Mouse (Mus musculus) thymus, adult 2 months (tissue): Measurements from ENCODE around the gene Rimbp3.

Source experiments
- CTCF ChIP-seq: fragments of 200-500 bp; IDR thresholded peaks from 2 replicates; pipeline ENCODE4 v1.5.1; 2012; ENCODE audit warnings: mild to moderate bottlenecking, control low read depth, low read length, moderate library complexity, borderline replicate concordance; ENCODE audit not compliant: control insufficient read depth, poor library complexity, insufficient read depth; ENCODE audit errors: extremely low read depth
- POLR2A ChIP-seq: fragments of 200-500 bp; IDR thresholded peaks from 2 replicates; pipeline ENCODE4 v1.6.1; 2012; ENCODE audit warnings: mild to moderate bottlenecking, low read length, control low read depth, moderate library complexity; ENCODE audit not compliant: control insufficient read depth, poor library complexity, insufficient read depth; ENCODE audit errors: extremely low read depth

DNA sequence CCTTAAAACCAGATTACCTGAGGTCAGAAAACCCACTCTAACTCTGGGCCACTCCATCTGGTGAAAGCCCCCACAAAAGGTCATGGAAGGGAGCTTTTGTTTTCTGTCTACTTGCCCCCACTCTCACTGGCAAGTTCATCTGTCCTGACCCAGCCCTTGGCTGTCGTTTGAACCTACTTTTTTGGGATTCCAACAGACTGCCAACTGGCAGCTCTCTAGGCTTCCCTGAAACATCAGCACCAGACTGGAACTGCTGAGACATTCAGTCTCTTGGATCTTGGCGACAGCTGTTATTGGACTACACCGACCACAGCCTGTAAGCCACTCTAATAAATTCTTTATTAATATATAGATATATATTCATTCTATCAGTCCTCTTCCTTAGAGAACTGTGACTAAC is 25.4 kb upstream of the Rimbp3 start:
- TF ChIP-seq POLR2A (no peak), CTCF (no peak)
